Mouse (Mus musculus) kidney, adult 11 months (tissue): ENCODE results near the gene Nmnat2.

Source experiments
- DNase-seq: peaks from one replicate; pipeline ENCODE4 v3.0.0; 2022

Gene Nmnat2

DNA sequence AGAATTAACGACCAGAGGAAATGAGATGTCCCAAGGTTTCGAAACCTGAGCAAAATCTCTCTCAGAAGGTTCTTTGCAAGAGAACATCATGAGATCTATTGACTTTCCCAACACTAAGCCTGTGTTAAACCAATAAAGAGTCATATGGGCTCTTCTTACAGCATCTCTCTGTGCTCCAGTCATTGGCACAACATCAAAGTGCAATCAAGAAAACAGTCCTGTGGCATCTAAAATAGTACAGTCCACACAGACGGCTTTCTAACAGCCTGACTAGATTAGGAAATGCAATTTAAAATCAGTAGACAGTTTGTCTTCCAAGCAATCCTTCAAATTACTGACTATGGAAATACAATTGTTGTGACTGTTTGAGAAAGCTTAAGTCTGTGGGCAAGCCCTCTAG lies 32.2 kb downstream of the Nmnat2 start:
- no peak for DNase-seq

DNA sequence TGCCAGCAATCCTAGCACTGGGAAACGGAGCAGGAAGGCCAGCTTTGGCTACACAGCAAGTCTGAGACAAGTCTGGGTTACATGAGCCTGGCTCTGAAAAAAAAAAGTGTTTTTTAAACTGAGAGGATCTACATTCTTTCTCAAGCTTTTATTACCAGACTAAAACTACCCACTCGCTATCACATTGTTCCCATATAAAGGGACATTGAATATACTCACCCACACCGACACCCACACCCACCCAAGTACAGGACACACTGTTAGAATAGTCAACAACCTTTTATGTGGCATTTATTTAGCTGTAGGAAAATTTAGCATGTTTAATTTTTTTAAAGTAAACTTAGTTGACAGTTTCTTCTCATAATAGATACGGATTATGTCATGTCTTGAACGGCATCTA lies 35.3 kb downstream of the Nmnat2 start:
- no peak for DNase-seq

DNA sequence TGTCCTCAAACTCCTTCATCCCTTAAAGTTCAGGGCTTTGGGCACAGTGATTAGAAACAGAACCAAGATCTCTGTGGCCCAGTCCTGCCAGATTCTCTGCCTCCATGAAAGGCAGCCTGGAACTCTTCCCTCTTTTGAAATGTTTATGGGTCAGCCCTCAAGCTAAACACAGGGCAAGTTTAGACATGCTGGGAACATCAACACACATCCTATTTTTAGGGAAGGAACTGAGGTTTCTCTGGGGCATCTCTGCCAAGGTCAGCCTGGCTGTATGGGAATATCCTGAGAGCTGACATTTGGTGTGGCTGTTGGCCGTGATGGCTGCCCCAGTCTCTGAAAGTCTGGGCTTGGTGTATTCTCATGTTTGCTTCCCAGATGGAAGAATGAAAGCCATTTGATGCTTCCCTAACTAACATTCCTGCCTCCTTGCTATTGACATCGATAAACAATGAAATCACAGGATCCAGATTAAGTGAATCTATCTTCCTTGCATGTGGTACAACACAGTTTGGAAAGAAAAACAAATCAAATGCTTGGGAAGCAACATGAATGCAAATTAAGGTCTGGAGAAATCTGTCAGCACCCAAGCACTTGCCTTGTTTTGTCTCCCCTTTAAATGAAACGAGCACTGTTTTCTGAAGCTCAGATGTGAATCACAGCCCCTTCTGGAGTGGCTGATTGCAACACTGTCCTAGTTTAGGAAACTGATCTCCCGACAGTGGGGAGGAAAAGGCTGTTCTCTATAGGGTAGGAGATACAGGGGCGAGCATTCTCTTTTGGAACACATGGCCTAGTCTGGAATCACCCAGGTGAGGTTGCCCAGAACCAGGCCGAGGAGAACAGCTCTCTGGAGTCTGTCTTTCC lies 37.7 kb downstream of the Nmnat2 start:
- no peak for DNase-seq

DNA sequence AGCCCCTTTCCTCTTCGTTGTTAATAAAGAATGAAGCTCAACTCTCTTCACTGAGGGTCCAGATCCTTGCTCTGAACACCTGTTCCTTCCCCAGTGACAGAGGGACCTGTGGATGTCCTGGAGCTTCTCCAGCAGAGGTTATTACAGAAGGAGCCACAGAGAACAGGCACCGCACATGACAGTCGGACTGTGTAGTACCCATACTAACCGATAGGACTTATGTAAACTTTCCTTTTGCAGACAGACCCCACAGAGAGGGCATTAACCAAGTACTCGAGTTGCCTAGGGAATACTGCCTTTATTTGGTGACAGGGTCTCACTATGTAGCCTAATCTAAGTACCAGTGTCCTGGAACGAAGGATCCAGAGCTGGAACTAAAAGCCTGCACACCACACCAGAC lies 39.0 kb downstream of the Nmnat2 start:
- DNase-seq: no peak

DNA sequence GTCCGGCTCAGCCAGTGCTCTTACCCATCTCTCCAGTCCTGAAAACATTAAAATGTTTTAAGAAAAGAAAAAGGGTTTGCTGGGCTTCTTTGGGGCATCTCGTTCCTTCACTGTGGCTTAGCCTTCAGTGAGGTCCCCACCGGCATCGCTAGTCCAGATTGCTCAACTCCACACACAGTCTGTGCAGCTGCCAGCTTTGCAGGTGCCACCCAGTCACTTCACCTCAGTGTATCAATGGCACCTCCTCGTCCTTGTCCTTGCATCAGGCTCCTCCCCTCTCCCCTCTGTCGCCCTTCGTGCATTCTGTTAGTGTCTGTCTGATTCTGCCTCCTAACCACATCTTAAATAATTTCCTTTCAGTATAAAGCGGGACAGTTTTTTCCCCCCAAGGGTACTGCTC lies 45.2 kb downstream of the Nmnat2 start:
- DNase-seq: no peak

DNA sequence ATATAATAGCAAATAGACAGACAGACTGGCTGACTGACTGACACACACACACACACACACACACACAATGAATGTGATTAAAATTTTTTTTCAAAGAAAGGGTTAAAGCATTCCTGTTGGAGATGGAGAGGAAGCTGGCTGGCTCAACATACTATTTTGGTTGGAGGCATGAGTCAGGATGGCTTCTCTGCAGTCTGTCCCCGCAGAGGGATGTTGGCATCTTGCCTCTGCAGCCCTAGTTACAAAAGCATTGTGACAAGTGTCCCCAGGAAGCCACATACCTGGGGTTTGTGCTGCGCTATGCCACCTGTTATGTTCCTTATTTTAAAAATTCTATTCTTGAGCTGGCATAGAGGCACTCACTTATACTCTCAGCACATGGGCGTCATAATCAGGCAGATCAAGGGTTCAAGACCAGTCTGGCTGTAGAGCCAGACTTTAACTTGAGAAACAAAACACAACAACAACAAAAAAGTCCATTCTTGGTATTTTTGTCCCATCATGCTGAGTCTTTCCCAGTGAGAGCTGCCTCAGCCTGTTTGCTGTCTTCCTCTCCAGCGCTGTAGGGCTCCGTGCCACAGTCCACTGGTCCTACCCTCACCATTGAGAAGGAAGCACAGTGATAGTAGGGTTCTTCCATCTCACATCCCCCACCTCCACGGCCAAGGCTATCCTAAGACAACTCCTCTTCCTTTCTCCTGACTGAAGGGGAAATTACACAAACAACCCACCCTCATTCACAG lies 45.9 kb downstream of the Nmnat2 start:
- DNase-seq: no peak

DNA sequence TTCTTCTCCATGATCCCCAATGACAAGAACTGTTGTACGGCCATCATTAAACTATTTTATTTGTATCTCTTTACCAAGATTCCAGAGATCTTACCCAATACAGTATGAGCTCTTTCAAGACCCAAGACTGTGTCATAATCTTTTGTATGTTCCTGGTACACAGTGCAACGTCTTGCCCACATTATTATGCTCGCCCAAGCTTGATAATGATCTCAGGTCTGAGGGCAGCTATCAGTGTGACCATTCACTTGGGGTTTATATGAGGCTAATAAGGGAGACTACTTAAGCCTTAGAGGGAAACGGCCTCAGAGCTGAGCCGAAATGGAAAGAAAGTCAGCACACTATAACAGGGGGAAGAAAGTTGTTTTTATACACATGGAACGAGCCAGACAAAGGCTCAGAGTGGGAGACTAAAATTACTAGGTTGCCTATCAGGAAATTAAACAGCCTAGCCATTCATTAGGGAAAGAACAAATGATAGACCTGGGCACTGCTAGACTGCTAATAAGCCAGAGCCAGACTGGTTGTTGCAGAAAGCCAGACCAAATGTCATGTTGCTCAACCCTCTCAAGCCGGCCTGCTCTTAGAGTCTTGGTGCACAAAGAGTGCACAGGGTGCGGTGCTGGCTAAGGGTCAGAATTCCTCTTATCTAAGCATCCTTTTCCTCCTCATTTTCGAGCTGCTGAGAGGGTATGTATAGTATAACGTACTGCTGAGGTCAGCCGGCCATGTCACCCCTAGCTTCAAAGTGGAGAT lies 47.7 kb downstream of the Nmnat2 start:
- no peak for DNase-seq

DNA sequence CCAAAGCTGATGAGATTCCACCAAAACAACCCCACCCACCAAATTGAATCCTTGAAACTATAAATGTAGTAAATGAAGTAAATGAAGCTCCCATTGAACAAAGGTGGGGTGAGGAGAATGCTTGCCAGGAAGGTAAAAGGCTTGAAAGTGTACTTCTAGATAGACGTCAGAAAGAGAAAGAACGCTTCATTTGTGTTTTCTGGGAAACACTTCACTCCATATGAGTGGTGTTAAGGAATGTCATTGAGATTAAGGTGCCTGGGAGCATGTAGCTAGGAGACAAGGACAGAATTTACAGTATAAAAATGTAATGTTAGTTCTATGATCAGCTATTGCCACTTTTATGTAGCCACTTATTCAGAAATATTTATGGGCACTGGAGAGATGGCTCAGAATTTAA lies 49.7 kb downstream of the Nmnat2 start:
- no peak for DNase-seq

DNA sequence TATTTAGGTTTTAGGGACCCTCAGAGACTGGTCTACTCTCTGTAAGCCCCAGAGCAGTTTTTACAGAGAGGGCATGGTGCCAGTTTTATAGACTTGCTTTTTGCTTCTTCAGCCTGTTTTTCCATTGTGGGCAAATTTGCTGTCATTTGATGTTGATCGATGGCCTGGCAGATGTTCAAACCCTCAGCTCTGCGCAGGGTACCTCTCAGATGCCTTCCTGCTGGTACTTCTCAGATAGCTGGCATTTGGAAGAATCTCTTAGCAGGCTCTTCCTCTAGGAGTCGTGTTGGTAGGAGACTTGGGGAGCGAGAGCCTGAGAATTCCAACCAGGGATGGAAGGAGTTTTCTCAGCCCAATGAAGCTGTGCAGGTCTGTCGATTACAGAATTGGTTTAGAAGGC lies 51.3 kb downstream of the Nmnat2 start:
- DNase-seq: no peak

DNA sequence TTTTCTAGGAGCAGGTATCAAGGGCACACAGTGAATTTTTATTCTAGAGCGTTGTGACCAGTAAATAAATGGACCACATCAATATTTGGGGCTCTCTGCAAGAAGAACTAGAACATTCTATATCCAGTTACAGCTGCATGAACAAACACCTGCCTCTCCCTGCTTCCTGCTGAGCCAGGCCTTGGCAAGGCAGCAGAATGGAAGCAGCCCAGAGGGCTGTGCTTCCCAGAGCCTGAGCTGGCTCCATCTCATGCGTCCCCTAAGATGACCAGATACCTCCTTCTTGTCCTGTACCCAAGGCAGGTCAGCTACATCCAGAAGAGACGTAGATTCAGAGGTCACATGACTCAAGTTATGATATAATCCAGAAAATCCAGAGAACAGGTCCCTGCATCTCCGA lies 52.0 kb downstream of the Nmnat2 start:
- no peak for DNase-seq

DNA sequence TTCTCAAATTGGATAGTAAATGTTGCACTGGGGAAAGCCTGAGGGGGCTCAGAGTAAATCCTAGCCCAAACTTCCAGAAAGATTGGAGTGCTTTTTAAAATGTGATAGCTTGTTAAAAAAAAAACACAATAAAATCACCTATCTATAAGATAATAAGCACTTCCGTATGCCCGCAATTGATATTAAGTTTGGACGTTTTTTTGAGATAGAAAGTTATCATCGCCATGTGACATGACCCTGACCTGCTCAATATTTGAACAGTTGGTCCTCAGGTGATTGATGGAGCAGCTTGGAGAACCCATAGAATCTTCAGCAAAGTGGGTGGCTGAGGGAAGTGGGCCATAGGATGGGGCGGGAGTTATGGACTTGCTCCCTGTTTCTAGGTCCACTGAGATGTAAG lies 52.5 kb downstream of the Nmnat2 start:
- no peak for DNase-seq

DNA sequence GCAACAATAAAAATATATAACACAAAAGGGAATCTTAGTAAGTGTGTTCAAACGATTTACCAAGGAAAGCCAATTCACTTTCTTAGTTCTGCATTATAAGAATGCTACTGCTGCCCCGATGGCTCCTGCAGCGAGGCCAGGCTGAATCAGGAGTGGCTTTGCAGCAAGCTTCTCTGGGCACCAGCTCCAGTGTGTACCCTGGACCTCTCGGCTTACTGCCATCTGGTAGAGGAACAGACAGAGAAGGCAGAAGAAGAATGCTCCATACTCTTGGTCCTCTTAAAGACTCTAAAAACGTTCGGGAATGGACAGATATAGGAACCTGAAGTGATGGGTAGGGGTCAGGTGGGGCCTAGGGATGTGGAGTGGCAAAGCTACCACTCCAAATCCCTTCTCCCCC lies 53.0 kb downstream of the Nmnat2 start:
- no peak for DNase-seq

DNA sequence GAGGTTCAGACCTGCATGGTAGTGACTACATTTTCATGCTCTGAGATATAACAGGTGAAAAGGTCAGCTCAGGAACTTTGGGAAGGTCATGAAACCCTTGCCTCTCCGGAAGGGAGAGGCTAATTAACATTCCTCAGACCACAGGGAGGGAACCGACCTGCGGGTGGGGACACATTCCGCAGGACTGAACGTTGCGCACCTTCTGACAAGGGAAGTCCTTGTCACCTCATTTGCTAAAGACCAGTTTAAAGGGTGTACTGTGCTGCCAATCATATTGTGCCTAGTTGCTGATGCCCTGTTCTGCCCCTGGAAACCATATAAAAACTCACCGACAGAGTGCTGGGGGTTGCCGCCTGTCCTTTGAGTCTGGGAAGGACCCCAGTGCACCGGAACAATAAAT lies 54.5 kb downstream of the Nmnat2 start:
- DNase-seq: no peak

DNA sequence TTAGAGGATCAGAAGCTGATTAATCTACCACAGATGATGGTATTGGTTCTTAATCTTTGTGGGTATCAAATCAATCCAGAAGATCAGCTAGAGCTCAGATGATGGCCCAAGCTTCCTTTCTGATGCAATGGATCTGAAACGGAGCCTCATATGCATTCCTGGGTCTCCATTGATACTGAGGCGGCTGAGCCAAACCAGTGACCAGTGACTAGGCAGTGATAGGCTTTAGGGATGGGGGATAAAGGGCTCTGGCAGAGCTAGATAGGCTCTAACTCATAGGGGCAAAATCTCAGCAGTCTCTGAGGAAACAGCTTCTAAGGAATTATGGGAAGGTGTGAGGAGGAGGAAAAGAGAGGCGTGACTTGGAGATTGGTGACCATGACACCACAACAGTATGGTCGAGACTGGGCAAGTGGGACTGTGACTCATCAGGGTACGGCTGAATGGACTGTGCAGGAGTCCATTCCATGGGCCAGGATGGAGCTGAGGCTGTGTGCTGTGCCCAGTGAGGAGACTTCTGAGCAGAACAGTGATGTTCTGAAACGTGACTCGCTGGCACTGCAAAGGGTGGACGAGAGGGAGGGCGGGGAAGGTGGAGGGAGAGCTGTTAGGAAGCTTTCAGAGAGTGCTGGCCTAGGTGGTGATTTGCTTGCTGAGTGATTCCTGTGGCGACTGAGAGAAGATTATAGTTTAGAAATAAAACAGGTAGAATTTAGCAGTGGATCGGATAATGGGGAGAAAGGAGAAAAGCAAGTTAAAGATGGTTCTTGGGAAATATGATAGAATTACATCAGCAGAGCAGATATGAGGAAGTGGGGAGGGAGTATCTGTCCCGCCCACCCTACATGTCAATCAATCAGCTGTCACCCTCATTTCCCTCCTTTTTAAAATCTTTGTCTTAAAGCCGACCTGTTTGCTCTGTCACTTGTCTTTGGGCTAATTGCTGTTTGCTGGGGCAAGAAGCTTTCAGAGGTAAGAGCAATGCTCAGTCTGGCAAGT lies 55.9 kb downstream of the Nmnat2 start:
- no peak for DNase-seq

DNA sequence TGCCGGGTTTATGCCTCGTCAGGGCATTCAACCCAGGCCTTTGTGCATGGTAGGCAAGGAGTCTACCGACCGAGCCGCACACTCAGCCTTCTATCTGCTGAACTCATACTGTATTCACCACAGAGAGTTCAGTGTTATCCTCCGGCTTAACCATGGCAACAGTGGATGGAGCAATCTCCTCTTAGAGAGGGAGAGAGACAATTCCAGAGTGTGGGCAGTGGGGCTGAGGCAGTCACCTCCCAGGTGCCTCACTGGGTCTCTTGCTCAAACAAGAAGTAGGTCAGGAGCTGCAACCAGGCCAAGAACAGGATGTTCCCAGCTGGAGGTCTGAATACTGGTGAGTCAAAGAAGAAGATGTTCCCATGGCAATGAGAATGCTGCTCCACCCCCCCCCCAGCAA lies 56.8 kb downstream of the Nmnat2 start:
- DNase-seq: no peak

DNA sequence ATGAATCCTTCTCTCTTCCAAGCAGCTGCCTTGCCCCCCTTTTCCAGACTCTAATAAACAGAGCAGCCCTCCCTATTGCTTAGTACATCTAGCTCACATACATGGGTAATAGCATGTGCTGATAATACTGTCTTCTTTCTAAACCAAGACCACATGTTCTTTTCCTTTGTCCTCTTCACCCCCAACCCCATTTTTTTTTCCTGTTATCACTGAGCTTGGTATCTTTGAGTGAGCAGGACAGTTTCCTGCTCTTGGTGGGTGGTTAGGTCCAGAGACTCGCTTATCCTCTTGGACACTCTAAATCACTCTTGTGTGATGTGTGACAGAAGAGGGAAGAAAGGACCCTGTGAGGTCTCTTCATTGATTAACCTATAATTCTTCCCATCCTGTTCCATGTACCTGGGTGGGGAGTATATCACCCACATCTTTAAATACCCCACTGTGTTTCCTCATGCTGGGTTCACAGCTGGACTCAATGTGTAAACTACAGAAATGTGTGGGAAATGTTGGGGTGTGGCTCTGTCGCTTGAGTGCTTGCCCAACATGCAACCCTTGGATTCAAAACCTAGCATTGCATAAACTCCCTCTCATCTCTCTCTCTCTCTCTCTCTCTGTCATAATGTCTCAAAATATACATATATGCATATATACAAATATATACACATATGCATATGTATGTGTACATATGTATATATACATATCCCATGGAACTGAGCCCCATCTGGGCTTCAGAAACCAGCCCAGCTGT lies 58.9 kb downstream of the Nmnat2 start:
- DNase-seq: no peak

DNA sequence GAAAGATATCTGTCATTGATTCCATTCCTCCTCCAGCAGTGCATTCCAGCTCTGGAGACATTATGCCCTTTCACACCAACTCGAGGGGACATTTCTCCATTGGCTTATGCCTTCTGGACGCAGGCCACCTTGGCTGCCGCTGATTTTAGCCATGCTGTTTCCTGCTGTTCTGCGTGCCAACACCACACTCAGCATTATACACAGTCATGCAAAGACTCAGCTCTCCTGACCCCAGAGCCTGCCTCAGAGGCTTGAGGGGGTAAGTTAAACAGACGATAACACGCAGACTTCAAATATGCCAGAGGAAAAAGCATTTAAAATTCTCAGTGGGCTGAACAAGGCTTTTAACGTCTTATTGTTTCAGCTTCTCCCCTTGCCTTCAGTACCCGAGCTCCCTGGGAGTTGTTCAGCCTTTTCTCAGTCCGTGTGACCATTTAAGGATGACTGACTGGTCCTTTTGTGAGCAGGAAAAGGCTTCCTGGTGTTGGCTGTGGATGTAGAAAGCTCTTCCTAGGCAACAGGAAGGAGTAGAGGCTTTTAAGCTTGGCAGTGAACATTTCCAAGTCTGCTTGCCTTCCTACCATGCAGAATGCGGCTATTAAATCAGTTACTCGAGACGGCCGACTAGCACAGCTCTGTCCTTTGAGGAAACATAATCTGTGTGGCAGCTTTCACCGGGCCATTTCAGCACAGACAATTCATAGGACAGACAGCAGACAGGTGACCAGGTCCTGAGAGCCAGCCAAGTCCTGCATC lies 59.8 kb downstream of the Nmnat2 start:
- DNase-seq: peak; percentile 64

DNA sequence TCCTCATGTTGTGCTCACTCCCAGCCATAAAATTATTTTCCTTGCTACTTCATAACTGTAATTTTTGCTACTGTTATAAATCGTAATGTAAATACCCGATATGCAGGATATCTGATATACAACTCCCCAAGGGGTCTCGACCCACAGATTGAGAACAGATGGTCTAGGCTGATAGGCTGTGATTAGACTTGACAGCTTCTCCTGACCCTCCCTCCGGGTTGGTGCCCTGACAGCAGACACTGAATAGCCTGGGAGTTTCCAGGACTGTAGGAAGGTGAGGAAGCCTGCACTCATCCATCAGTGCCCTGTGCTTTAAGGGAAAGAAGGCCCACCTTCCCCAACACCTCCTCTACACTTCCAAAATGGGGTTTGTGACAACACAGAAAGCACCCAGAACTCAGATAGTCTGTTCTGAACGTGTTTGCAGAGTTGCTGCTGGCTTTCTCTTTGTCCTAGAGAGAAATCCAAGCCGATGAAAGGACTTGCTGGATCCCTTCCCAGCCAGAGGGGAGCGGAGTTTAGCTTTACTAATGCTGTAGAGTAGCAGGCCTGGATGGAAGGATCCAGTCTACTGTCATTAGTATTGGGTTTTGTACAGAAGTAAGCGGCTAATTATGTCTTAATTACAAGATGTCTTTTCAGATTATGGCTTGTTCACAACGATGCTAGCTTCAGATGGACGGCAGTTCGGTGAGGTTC lies 61.8 kb downstream of the Nmnat2 start:
- no peak for DNase-seq

DNA sequence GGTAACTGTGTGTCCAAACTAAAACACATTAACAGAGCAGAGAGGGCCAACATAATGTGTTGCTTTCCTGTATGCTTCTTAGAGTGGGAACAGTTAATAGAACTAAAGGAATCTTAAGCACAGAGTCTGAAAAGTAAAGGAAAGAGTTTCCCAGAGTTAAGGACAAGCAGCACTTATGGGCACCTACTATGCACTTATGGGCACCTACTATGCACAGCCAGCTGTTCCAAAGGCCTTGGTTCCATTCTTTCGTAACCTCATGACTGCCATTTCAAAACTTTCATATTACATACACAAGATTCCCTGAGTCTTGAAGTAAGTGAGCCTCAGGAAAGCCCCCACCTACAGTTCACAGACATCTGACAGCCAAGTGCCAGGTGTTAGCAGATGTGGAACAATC lies 64.3 kb downstream of the Nmnat2 start:
- no peak for DNase-seq

DNA sequence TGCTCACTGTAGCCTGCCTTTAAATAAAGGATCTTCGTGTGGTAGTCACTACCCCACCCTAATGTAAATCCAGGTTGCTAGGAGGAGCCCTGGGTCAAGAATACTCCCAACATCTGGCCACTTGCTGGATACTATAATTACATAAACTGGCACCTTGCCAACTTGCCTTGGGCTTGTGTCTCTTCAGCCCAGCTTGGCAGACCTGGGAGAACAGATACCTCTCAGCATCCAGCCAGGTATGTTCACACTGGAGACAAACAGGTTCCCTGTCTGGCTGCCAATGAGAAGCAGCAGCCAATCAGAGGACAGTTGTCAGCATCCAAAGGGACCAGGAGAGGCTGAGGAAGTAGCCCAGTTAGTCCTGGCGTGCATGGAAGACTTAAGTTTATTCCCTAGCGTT lies 64.8 kb downstream of the Nmnat2 start:
- no peak for DNase-seq
